Mouse (Mus musculus) c-Kit-positive CD71-positive TER-119-negative erythroid progenitor cells, embryonic 14.5 days (primary cell): Measurements from ENCODE around the gene Ssbp2.

Experiments
- DNase-seq: peaks from one replicate; pipeline ENCODE4 v3.0.0-alpha.2; 2013; ENCODE audit warnings: low read depth

Gene Ssbp2

DNA sequence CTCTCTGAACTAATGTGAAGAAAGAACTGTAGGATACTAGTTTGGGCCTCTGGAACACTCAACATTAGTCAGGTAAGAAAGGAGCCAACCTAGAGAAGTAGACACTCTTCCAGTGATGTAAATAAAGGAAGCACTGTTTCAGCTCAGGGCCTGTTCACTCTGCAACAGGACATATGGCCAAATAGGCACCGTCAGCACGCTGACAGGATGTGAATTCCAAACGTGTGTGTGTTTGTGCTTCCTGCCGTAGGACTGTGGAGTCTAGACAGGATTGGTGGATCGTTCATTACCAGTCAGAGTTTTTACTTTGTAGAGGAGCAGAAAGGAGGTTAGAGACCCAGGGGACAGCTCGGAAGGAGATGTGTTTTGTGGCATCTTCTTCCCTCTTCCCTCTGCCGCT, 174.0 kb downstream of the Ssbp2 start:
- no peak for DNase-seq

DNA sequence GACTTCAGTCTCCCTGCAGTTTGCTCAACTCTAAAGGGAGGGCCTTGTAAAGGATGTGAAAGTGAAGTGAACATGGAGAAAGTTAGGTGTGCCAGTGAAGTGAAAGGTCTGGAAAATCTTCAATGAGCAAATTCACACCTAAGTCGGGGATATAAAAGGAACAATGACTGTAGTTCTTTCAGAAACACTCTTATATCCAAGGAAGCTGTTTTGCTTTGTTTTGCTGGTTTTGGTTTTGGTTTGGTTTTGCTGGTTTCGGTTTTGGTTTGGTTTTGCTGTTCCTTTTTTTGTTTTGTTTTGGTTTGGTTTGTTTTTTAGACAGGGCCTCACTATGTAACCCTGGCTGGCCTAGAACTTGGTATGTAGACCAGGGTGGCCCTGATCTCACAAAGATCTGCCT, 175.9 kb downstream of the Ssbp2 start:
- no peak for DNase-seq

DNA sequence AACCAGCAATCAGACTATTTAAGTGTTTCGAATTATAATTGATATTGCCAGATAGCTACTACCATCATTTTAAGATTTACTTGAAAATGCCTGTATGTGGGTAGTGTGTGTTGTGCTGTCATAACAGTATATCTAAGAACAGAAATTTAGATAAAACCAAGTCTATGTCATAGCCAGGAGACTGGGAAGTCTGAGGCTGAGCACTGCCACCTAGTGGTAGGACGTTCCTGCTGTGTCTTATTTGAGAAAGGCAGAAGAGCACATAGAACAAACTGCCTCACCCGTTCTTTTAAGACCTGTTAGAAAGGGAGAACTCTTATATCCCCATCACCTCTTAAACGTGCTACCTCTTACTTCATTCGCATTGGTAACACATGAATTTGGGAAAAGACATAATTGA, 176.7 kb downstream of the Ssbp2 start:
- peak; percentile 87 for DNase-seq

- DNase-seq, result no peak
Observed at GRCm38 (mm10) chr13:91638836-91639235, 178.8 kb downstream of the Ssbp2 start.

- DNase-seq, result no peak
Observed at GRCm38 (mm10) chr13:91640219-91640618, 180.1 kb downstream of the Ssbp2 start.

DNA sequence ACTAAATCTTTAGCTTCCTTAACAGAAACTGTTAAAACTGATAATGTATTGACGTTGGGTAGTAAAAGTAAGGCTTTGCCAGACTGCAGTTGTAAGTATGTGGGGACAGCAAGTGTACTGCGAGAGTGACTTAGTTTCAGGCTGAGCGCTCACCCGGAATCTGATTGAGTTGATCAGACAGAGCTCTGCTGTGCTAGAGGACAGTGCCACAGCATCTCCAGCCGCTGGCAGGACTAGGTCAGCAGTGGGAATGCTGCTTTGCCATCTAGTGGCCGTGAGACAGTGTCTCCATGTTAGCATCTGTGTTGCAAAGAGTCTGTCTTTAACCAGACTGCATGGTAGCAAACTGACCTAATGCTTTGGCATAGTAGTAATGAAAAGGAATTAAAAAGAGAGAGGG, 188.2 kb downstream of the Ssbp2 start:
- DNase-seq, result no peak

DNA sequence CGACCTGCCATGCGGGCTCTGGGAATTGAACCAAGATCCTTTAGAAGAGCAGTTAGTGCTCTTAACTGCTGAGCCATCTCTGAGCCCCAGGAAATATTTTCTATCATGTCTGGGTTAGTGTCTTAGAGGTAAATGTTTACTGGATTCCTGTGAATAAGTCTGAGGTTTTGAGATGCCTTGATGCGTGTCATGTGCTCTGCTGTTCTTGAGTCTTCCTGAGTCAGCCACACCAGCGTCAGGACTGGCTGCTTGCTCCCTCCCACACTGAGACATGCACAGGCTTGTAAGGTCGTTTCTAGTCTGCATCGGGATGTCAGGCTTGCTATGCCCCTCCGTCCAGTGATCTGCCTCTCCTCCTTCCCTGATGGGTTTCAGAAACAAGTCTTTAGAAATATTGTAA, 189.8 kb downstream of the Ssbp2 start:
- no peak for DNase-seq

GRCm38 (mm10) chr13:91661068-91661795, 201.1 kb downstream of the Ssbp2 start:
- DNase-seq, result no peak

DNA sequence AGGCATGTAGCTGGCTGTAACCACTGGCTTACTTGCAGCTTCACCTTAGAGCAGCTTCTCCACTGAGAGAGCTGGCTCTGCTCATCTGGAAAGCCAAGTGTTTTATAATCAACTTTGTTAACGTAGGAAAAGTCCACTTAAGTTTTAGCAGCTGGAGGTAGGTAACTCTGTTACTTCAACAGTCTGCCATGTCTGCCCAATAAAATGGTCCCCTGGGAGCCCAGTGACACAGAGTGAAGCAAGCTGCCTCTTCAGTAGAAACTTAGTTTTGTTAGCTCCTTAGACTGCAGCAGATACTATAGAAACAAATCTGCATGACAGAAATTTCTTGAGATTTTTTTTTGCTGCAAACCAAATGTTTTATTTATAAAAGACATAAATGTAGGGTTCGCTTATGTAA, 202.7 kb downstream of the Ssbp2 start:
- no peak for DNase-seq

- DNase-seq, result no peak
Observed at GRCm38 (mm10) chr13:91673241-91673640, 213.2 kb downstream of the Ssbp2 start.

- no peak for DNase-seq
Observed at GRCm38 (mm10) chr13:91680764-91681437, 220.8 kb downstream of the Ssbp2 start.

- DNase-seq, result no peak
Observed at GRCm38 (mm10) chr13:91681474-91681873, 221.4 kb downstream of the Ssbp2 start.

GRCm38 (mm10) chr13:91690118-91690517, 230.0 kb downstream of the Ssbp2 start:
- no peak for DNase-seq

DNA sequence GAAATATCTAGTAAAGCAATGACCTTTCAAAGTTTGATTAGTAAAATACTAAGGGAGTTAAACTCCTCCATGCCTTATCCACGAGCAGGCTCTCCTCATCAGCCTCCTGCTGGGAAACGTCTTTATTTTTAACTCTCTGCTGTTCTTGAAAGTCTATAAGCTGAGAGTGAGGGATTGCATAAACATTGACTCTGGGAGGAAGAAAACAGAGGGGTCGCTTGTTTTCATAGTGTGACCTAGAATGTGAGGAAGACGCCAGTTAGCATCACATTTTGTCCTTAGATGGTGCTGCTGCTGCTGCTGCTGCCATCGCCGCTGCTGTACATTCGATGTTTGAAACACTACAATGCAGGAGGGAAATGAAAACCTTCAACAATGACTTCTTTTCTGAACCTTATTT, 233.5 kb downstream of the Ssbp2 start:
- DNase-seq, result no peak

GRCm38 (mm10) chr13:91695406-91695805, 235.3 kb downstream of the Ssbp2 start:
- DNase-seq, result no peak

DNA sequence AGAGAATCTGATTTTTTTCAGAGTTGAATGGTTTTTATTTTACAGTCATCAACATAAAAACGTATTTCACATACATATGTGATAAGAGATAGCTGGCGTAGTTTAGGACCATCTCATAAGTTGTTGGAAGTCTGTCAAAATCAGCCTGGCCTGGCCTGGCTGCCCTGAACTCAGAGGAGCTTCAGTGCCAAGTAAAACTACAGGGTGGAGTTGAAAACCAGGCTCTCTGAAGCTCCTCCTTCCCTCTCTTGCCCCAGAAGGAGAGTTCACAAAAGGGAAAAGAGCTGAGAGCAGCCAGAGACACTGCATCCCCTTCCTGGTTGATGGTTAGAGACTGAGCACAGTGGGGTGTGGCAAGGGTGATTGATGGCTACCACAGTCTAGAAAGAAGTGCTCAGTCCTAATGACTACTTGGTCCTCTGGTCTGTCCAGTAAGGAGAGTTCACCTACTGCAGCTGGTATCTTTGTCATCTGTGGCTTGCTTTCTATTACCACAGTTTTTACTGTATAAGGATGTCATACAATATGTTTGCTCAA, 236.1 kb downstream of the Ssbp2 start:
- DNase-seq, result no peak

- DNase-seq, result peak; percentile 52
Observed at GRCm38 (mm10) chr13:91697011-91697410, 236.9 kb downstream of the Ssbp2 start.

- DNase-seq, result no peak
Observed at GRCm38 (mm10) chr13:91702337-91702736, 242.3 kb downstream of the Ssbp2 start.

GRCm38 (mm10) chr13:91719487-91719886, 259.4 kb downstream of the Ssbp2 start:
- no peak for DNase-seq

DNA sequence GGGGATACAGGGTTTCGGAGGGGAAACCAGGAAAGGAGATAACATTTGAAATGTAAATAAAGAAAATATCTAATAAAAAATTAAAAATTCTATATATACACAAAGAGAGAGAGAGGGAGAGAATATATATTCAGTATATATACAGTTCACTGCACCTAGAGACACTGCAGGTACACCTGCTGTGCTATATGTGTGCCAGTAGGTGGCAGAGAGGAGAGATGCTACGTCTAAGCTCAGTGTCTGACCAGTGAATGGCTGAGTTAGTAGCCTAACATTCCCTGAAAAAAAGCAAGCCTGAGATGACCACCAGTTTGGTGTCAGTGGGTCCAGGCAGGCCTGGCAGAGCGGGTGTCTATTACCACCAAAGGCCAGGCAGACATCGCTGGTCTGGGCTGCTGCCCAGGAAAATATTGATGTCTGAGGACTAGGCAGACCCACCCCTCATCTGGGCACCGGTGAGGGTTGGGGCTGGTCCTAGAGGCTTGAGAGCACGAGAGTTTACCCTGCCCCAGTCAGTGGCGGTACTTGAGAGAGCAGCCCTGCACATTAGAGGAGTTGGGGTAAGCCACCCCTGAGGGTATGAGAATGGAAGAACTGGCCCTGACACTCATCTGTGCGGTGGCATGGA, 263.1 kb downstream of the Ssbp2 start:
- no peak for DNase-seq

GRCm38 (mm10) chr13:91723736-91724119, 263.6 kb downstream of the Ssbp2 start:
- DNase-seq, result no peak

- no peak for DNase-seq
Observed at GRCm38 (mm10) chr13:91724211-91724610, 264.1 kb downstream of the Ssbp2 start.

GRCm38 (mm10) chr13:91725130-91725529, 265.0 kb downstream of the Ssbp2 start:
- DNase-seq, result no peak
